Mouse (Mus musculus): ENCODE data around the gene Tmem222. TPM values are rescaled to one million over a fixed set of nuclear protein-coding genes. Genes with fewer than 3 reads are reported as not detected.

Tmem222 gene
- polyA plus RNA-seq, 1 experiment from 2014 or later = 68.7 TPM

DNA sequence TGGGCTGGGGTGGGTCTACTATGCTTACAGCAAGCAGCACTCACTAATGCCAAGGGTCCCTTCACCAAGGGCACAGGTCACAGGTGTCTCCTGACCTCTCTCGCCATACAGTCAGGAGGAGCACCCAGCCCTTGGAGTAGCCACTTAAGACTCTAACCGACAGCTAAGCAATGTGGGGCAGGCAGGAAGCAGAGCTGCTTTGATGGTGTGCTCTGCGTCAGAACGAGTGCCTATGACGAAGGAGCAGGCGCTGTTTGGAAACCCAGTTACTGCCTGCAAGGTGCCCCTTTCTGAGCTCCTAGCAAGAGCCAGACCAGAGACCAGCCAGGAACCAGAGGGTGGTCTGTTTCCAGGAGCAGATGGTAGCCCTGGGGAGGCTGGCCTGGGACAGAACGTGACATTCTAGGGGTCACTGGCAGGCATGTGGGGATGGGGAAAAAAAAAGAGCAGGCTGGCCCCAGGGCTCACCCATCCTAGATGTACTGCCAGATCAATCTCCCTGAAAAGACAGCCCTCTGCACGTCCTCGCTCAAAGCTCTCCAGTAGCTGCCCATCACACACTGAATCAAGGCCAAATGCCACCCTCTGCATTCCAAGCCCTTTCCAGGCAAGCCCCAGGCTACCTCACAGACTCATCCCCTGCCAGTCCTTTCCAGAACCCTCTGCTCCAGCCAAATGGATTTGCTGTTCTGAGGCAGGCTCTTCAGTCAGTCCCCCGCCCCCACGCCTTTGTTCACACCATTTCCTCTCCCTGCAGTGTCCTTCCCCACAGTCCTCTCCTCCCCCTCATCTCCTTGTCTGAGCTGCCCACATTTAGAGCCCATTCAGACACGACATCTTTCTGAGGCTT is 21.1 kb upstream of the Tmem222 start:
- peaks cover 14% of the 10 kb centered on the region for H3K36me3 ChIP-seq
- no peak overlapping the region for H3K4me3 ChIP-seq (replicated peaks)
- H3K9ac ChIP-seq = no peak overlapping the region
- no peak for ATAC-seq
- no peak overlapping the region for H3K4me2 ChIP-seq (replicated peaks)
- WGBS = 48% methylated on average over 12 of the region's 12 CpGs
- no peaks in the 10 kb centered on the region for H3K9me3 ChIP-seq
- H3K4me1 ChIP-seq (replicated peaks) = peaks cover 14% of the 10 kb centered on the region
- H3K27ac ChIP-seq = peak overlapping the region; percentile 30; the same call in 1 of the 2 replicates
- H3K27me3 ChIP-seq (replicated peaks) = no peaks in the 10 kb centered on the region

DNA sequence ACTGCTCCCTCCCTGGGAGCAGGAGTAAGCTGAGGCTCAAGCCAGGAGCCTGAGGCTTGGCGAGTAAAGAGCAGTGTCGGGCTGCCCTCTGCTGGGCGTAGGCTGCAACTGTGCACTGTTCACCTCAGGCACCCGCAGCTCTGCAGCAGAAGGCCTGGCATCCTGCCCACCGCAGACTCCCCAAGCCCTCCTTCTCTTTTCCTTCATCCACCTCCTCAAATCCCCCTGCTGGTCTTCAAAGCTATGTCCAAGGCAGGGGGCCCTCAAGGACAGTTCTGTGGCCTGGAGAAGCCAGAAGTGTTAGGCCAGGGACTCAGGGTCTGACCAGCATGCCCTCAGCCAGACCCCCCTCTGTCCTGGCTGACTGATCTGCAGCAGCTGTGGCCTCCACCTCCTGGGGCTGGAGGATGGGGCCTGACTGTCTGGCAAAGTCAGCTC is 20.2 kb upstream of the Tmem222 start:
- 0% methylated on average over 5 of the region's 5 CpGs for WGBS
- peak; percentile 86 for ATAC-seq
- peaks cover 22% of the 10 kb centered on the region for H3K4me1 ChIP-seq (replicated peaks)
- H3K4me2 ChIP-seq (replicated peaks) = no peak overlapping the region
- peak overlapping the region; percentile 23 for H3K9ac ChIP-seq
- H3K36me3 ChIP-seq = peaks cover 14% of the 10 kb centered on the region
- 0 out of 2 replicates have a peak overlapping the region, but pooled peaks have one; percentile 30 for H3K27ac ChIP-seq
- H3K27me3 ChIP-seq (replicated peaks) = no peaks in the 10 kb centered on the region
- no peaks in the 10 kb centered on the region for H3K9me3 ChIP-seq
- H3K4me3 ChIP-seq (replicated peaks) = no peak overlapping the region

DNA sequence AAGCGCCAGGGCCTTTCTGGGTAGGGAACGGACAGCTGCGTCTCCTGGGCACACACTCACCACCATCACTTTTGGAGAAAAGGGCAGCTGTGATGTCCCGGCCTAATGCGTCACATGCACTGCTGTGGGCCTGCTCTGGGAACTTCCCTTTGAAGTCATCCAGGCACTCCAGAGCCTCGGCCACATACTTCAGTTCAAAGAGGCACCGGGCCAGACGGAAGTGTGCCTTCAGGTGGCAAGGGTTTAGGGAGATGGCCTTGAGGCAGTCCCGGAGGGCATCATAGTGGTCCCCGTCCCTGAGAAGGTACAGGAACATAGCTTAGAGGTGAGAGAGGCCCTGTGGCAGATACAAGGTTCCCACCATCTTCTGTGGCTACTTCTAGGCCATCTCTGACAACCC is 19.8 kb upstream of the Tmem222 start:
- H3K27me3 ChIP-seq (replicated peaks) = no peaks in the 10 kb centered on the region
- peaks cover 14% of the 10 kb centered on the region for H3K36me3 ChIP-seq
- no peaks in the 10 kb centered on the region for H3K9me3 ChIP-seq
- H3K4me1 ChIP-seq (replicated peaks) = peaks cover 22% of the 10 kb centered on the region
- 65% methylated on average over 10 of the region's 10 CpGs for WGBS
- no peak overlapping the region for H3K4me2 ChIP-seq (replicated peaks)
- ATAC-seq = no peak
- H3K4me3 ChIP-seq (replicated peaks) = no peak overlapping the region
- no peak overlapping the region for H3K27ac ChIP-seq
- H3K9ac ChIP-seq = peak overlapping the region; percentile 12; the same call in 1 of the 2 replicates

DNA sequence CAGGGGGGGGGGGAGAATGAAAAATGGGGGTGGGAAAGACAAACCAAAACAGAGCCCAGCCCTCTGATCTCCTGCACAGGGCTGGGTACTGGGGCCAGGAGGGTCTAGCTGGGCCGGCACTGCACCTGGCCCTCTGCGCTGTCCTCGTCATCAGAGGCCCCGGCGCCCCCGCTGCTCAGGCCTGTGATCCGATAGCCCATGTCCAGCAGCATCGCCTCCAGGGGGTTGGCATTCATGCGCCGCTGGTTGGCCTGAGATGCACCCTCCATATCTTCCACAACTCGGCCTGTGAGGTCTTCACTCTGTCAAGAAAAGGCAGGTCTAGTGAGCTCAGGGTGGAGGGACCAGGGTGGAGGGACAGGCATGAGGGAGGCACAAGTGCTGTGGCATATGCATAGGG is 16.5 kb upstream of the Tmem222 start:
- Histone ChIP-seq H3K9ac (no peak overlapping the region), H3K27ac (no peak overlapping the region), H3K4me2 (replicated peaks) (no peak overlapping the region)

GRCm38 (mm10) chr4:133292901-133293843 is 15.6 kb upstream of the Tmem222 start:
- H3K27ac ChIP-seq = no peak overlapping the region

More for the DNA sequence above, 16.5 kb upstream of the Tmem222 start:
- 61% methylated on average over 11 of the region's 11 CpGs for WGBS
- 0 out of 2 replicates have a peak, but pooled peaks cover 3% of the 10 kb centered on the region for H3K36me3 ChIP-seq
- no peaks in the 10 kb centered on the region for H3K27me3 ChIP-seq (replicated peaks)
- H3K4me1 ChIP-seq (replicated peaks) = peaks cover 19% of the 10 kb centered on the region
- H3K4me3 ChIP-seq (replicated peaks) = no peak overlapping the region
- no peaks in the 10 kb centered on the region for H3K9me3 ChIP-seq
- ATAC-seq = no peak

GRCm38 (mm10) chr4:133292405-133292804 is 14.8 kb upstream of the Tmem222 start:
- ATAC-seq = no peak

More at GRCm38 (mm10) chr4:133292901-133293843, 15.6 kb upstream of the Tmem222 start:
- no peaks in the 10 kb centered on the region for H3K27me3 ChIP-seq (replicated peaks)
- ATAC-seq = peak; percentile 39; the same call in 1 of the 2 replicates
- no peak overlapping the region for H3K4me2 ChIP-seq (replicated peaks)
- 36% methylated on average over 24 of the region's 24 CpGs for WGBS
- no peaks in the 10 kb centered on the region for H3K9me3 ChIP-seq
- 0 out of 2 replicates have a peak, but pooled peaks cover 3% of the 10 kb centered on the region for H3K36me3 ChIP-seq
- no peak overlapping the region for H3K9ac ChIP-seq
- peaks cover 15% of the 10 kb centered on the region for H3K4me1 ChIP-seq (replicated peaks)
- no peak overlapping the region for H3K4me3 ChIP-seq (replicated peaks)

DNA sequence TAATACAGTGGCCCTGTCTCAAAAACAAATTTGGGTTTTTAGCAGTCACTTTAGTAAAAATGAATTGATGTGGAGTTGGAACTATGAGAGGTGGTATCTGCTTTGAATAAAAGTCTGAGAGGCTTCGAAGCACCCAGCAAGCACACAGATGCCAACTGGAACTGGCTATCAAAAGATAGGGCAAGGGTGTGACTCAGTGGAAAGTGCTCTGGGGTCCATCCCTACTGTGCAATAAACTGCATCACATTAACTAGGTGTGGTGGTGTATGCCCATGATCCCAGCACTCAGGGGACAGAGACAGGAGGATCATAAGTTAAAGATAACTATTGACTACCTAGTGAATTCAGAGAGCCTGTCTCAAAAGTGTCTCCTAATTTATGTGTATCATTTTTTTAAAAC is 13.7 kb upstream of the Tmem222 start:
- H3K4me1 ChIP-seq (replicated peaks) = peaks cover 9% of the 10 kb centered on the region
- 93% methylated on average over 1 of the region's 1 CpGs for WGBS
- no peak overlapping the region for H3K4me3 ChIP-seq (replicated peaks)
- H3K9ac ChIP-seq = no peak overlapping the region
- ATAC-seq = no peak
- H3K9me3 ChIP-seq = no peaks in the 10 kb centered on the region
- no peak overlapping the region for H3K27ac ChIP-seq
- H3K27me3 ChIP-seq (replicated peaks) = no peaks in the 10 kb centered on the region
- no peak overlapping the region for H3K4me2 ChIP-seq (replicated peaks)
- H3K36me3 ChIP-seq = no peaks in the 10 kb centered on the region

More at GRCm38 (mm10) chr4:133292405-133292804, 14.8 kb upstream of the Tmem222 start:
- Histone ChIP-seq H3K4me1 (replicated peaks) (peaks cover 9% of the 10 kb centered on the region), H3K27me3 (replicated peaks) (no peaks in the 10 kb centered on the region), H3K27ac (no peak overlapping the region), H3K9me3 (no peaks in the 10 kb centered on the region), H3K4me2 (replicated peaks) (no peak overlapping the region), H3K36me3 (0 out of 2 replicates have a peak, but pooled peaks cover 3% of the 10 kb centered on the region), H3K9ac (no peak overlapping the region), H3K4me3 (replicated peaks) (no peak overlapping the region)
- 81% methylated on average over 4 of the region's 4 CpGs for WGBS

GRCm38 (mm10) chr4:133286476-133287077 is 9.0 kb upstream of the Tmem222 start:
- no peak overlapping the region for H3K4me3 ChIP-seq (replicated peaks)
- no peaks in the 10 kb centered on the region for H3K27me3 ChIP-seq (replicated peaks)
- H3K4me2 ChIP-seq (replicated peaks) = no peak overlapping the region
- H3K27ac ChIP-seq = no peak overlapping the region
- peaks cover 7% of the 10 kb centered on the region; the same call in 1 of the 2 replicates for H3K4me1 ChIP-seq (replicated peaks)
- no peak for ATAC-seq
- no peaks in the 10 kb centered on the region for H3K36me3 ChIP-seq
- H3K9ac ChIP-seq = no peak overlapping the region
- 75% methylated on average over 4 of the region's 4 CpGs for WGBS
- no peaks in the 10 kb centered on the region for H3K9me3 ChIP-seq

GRCm38 (mm10) chr4:133285950-133286349 is 8.4 kb upstream of the Tmem222 start:
- no peak overlapping the region for H3K27ac ChIP-seq
- no peak overlapping the region for H3K9ac ChIP-seq
- WGBS = 60% methylated on average over 5 of the region's 5 CpGs
- H3K9me3 ChIP-seq = no peaks in the 10 kb centered on the region
- ATAC-seq = 0 out of 2 replicates have a peak, but pooled peaks have one; percentile 43
- H3K4me1 ChIP-seq (replicated peaks) = peaks cover 8% of the 10 kb centered on the region; the same call in 1 of the 2 replicates
- no peaks in the 10 kb centered on the region for H3K27me3 ChIP-seq (replicated peaks)
- H3K4me3 ChIP-seq (replicated peaks) = no peak overlapping the region
- H3K36me3 ChIP-seq = no peaks in the 10 kb centered on the region
- H3K4me2 ChIP-seq (replicated peaks) = no peak overlapping the region

GRCm38 (mm10) chr4:133285299-133285698 is 7.7 kb upstream of the Tmem222 start:
- no peak for ATAC-seq
- no peak overlapping the region for H3K4me3 ChIP-seq (replicated peaks)
- H3K27me3 ChIP-seq (replicated peaks) = no peaks in the 10 kb centered on the region
- no peak overlapping the region for H3K27ac ChIP-seq
- WGBS = 83% methylated on average over 3 of the region's 3 CpGs
- H3K4me1 ChIP-seq (replicated peaks) = peaks cover 8% of the 10 kb centered on the region; the same call in 1 of the 2 replicates
- H3K9ac ChIP-seq = no peak overlapping the region
- H3K9me3 ChIP-seq = no peaks in the 10 kb centered on the region
- no peak overlapping the region for H3K4me2 ChIP-seq (replicated peaks)
- H3K36me3 ChIP-seq = no peaks in the 10 kb centered on the region

DNA sequence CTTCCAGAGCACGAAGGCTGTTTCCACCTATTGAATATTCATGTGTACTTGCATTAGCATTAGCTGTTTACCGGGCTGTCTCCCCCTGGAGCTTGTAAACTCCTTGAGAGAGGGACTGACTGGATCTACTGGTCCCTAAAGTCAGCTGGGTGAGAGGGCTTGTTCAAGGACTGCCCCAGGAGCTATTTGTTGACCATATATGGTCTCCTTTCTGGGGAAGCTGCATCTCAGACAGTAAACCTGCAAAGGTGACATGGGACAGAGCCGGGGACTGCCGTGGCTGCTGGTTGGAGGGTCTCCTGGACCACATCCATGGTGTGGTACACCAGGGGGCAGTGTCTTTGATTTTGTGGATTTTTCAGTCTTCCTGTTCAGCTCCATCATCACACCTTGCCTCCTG is 5.1 kb upstream of the Tmem222 start:
- no peak for ATAC-seq
- no peak overlapping the region for H3K4me2 ChIP-seq (replicated peaks)
- no peaks in the 10 kb centered on the region for H3K36me3 ChIP-seq
- no peaks in the 10 kb centered on the region for H3K9me3 ChIP-seq
- peaks cover 11% of the 10 kb centered on the region; the same call in 1 of the 2 replicates for H3K4me1 ChIP-seq (replicated peaks)
- H3K27ac ChIP-seq = peak overlapping the region; percentile 45
- no peak overlapping the region for H3K4me3 ChIP-seq (replicated peaks)
- no peak overlapping the region for H3K9ac ChIP-seq
- no peaks in the 10 kb centered on the region for H3K27me3 ChIP-seq (replicated peaks)
- WGBS = 28% methylated on average over 4 of the region's 4 CpGs

Data from intestine, embryonic 15.5 days (tissue).